Mouse (Mus musculus) 416B (cell line): Measurements from ENCODE around the gene Kcnj16.

Experiments used
- DNase-seq: peaks from one replicate; pipeline ENCODE4 v3.0.0; 2011; ENCODE audit warnings: low read depth

The Kcnj16 gene

DNA sequence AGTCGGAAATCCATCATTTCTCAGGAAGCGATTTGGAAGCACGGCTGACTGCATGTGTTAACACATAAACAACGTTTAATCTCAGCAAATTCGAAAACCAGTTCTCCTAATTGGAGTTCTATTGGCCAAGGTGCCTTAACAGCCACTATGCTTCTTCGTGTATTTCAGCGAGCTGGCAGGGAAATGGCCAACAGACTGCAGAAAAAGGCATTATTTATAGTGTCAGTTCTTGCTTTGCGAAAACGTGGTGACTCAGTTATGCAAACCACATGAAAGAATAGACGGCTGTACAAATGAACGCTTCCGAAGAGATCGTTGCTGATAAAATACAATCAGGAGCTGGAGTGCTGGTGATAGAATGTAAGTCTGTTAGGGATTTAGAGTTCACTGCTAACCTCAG is 88.2 kb downstream of the Kcnj16 start:
- peak; percentile 4 for DNase-seq

DNA sequence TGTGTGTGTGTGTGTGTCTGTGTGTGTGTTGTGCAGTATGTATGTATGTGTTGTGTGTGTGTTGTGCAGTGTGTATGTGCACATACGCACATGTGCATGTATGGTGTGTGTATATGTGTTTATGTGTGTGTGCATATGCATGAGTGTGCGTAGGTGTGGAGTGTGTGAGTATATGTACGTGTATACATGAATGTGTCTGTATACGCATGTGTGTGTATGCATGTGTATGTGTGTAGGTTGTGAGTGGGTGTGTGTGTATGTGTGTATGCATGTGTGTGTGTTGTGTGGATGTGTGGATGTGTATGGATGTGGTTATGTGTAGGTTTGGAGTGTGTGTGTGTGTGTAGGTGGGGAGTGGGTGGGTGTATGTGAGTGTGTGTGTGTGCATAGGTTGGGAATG is 89.6 kb downstream of the Kcnj16 start:
- no peak for DNase-seq

DNA sequence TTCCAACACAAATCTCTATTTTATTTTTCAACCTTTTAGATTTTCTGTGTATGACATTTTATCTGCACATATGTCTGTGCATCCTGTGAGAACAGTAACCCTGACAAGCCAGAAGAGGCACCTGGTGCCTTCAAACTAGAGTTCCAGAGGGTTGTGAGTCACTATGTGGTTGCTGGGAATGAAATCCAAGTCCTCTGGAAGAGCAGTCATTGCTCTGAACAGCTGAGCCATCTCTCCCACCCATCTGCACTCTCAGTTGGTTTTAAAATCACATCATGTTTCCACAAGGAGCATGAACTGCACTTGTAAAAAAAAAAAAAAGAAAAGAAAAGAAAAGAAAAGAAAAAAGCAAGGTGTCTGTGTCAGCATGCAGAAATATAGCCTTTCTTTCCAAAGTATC is 91.6 kb downstream of the Kcnj16 start:
- no peak for DNase-seq

DNA sequence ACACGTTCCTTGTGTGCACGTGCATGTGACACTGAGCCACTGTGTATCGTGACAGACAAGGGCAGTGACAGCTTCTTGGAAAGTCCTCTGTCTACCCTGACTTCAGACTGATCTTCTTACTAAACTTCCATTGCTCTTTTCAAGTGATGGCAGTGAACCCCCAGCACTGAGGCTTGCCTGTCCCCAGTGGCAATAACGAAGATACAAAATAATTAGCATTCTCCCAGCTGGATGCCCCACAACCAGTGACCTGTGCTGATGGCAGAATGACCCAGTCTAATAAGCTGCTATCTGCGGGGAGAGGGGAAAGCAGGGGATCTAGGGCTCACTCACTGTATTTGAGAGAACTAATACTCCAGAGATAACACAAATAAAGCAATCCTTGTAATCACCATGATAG is 92.4 kb downstream of the Kcnj16 start:
- DNase-seq: no peak

DNA sequence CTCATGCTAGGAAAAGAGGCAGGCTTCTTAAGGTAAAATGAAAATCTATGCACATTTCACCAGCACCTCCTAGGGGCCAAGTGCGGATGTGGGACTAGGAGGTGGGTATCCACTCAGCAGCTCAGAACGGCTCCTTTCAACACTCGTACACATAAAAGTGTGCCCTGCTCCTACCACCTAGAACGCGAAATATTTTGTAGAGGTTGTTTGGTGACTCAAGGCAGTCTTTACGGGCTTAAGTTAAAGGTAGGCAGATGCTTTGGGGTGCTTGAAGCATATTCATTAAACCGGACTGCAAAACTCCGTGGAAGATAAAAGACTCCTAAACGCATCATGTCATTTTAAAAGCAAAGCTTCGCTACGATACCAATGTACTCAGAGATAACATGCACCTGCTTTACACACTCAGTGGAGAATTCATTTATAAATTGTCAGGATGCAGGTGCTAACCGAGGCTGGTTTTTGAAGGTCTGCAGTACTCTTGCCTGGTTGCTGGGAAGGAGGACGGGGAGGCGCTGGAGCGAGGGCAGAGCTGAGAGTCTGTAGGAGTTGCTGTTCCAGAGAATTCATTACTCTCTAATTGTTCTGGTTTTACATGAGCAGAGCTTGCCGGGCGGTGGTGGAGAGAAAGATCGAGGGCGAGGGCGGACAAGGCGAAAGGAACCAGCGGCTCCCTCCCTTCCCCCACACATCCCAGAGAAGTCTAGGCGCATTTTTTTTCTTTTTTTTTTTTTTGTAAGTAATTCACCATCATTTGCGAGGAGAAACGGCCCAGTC is 97.1 kb downstream of the Kcnj16 start:
- no peak for DNase-seq

DNA sequence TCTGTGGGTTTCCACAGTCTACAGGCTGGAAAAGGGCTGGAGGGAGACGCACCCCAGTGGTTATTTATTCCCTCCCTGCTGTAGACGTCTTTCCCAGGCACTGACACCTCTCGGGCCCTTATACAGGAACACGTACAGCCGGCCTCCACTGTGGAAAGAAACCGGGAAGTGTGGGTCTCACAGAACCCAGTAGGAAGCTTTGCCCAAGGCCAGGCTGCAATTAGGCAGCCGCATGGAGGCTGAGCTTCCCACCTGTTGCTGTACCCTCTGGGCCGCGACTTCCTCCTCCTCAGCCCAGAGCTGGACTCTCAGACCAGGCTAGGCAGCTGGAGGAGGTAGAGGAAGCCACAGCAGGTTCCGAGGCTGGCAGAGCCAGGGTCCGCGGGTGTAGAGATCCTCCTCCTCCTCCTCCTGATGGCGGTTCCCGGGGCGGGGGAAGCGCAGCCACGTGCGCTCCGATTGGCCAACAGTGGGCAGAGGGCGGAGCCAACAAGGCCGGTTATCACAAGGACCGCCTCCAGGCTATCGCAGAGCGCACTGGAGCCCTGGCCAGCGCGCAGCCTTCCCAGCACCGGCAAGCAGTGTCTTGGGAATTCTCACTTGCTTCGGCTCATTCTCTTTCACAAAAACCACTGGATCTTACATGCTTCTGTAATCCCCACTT is 97.9 kb downstream of the Kcnj16 start, which contains the start of gene Kcnj2:
Gene Kcnj2 (plus strand): TSS at position 530 of the 664 bp plus-strand sequence.
- DNase-seq: no peak

DNA sequence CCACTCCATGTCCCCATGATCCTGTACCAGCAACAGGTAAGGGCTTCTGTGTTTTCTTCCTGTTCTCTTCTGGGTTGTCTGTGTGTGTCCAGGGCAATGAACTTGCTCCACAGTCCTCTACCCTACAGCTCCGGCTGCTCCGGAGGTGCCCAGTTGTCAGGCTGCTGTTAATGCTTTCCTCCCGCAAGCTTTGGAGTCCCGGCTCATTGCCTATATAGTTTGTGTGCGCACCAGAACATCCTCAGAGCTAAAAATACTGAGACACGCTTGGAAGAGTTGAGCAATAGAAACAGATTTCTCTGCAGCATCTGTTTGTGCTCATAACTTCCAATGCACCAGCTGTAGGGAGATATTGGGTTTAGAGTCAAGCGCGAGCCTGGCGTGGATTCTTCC is 98.5 kb downstream of the Kcnj16 start:
- no peak for DNase-seq

DNA sequence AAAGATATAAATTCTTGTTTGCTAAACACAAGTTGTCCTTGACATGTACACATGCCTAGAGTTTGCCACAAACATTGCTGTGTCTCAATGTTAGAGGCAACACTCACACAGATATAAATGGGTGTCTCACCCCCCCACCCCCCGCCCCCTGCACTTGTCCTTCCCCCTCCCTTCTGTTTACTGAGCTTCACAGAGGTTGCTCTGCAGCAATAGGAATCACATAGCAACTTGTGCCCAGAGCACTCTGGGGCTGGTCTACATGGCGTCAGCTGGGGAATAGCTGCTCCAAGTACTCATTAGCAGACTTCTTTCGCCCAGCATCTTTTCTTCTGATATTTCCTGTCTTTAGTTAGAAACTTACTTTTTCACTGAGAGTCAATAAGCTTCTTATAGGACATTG is 100.0 kb downstream of the Kcnj16 start:
- no peak for DNase-seq

DNA sequence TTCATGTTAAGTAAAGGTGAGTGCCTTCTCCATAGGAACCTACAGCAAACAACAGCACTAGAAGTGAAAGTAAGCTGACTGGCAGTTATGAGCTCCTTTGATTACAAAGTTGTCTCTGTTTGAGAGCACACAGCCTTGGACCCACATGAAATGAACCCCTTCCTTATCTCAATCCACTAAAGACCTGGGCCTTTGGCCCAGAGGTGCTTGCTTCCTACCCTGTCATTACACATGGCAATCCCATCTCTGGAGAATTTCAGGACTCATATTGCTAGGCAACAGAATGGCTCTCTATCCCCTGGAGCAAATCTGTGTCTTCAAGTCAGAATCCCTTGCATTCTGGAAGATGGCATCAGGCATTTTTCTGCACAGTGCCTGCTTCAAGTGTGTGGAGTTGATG is 102.6 kb downstream of the Kcnj16 start:
- DNase-seq: no peak

DNA sequence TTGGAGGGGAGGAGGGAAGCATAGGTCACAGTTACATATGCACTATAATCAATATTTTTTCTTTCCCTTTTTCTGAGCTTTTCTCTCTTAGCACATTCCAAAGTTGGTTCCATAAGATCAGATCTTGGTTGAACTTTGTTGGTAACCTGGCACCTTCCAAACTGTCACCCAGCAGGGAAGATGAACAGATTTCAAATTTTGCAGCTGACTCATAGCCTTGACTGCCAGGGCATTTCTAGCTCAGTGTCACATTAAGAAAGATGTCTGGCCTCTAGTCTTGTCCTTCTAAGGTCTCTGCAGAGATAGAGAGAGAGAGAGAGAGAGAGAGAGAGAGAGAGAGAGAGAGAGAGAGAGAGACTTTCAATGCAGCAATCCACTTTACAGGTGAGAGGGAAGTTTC is 106.3 kb downstream of the Kcnj16 start:
- no peak for DNase-seq
